In genomic region chr17:29873580-29874015, GRCm38 (mm10) we compare ENCODE assay signal across 10 mouse cellular contexts.
A peak's percentile ranks its signal among the peaks of the same experiment; 100 is the strongest.
DNase-seq lines count a peak whose midpoint lies in the region; ATAC-seq and TF ChIP-seq lines count a peak whose summit lies in the region.
"Had no signal": no experiment of that assay in that cellular context is flagged by ENCODE, and none has a peak within 500 bp of the region (broad histone marks: within the 10 kb centered on the region; RNA-seq: fewer than 3 reads in every experiment).

No protein-coding gene starts in this region.

- ATAC-seq in kidney, embryonic 14.5 days (ENCODE audit: low FRiP score, low TSS enrichment), result no peak

- no peaks in the 10 kb centered on the region for H3K4me1 ChIP-seq in kidney, adult 2 months (ENCODE audit: control insufficient read depth, insufficient read depth, low read length)
- 0 out of 2 replicates have a peak, but pooled peaks cover 5% of the 10 kb centered on the region for H3K4me1 ChIP-seq in kidney, embryonic 14.5 days (ENCODE audit: control insufficient read depth, insufficient read depth, low read length)

- peak; percentile 6 for DNase-seq in kidney, adult 2 months
- DNase-seq in cerebellum, postnatal 10 days, result peak; percentile 94 to 97
- DNase-seq in gastrocnemius, postnatal 25 days, result peak; percentile 79
- peak; percentile 96 for DNase-seq in layer of hippocampus, adult 9-11 months
- DNase-seq in ovary, postnatal 14 days (ENCODE audit: low spot score), result no peak
- no peak for DNase-seq in urinary bladder, postnatal 14 days (ENCODE audit: low spot score)
- DNase-seq: lung, embryonic 14.5 days had no signal

- no peak for TF ChIP-seq CTCF in kidney, adult 2 months (conservative IDR thresholded peaks at IDR 0.05; ENCODE audit: insufficient read depth, insufficient read length, low read depth, low read length)

- no peak for TF ChIP-seq POLR2A in kidney, adult 2 months (IDR thresholded peaks at IDR 0.05; ENCODE audit: low read depth, low read length)
- TF ChIP-seq POLR2A in myocyte (IDR thresholded peaks at IDR 0.05; ENCODE audit: insufficient read length, low read depth), result no peak

- no peaks in the 10 kb centered on the region for H3K79me2 ChIP-seq in myocyte (ENCODE audit: control insufficient read depth, insufficient read depth)

- no peak overlapping the region for H3K4me2 ChIP-seq in kidney, embryonic 14.5 days (replicated peaks; ENCODE audit: low read depth, low read length)
- H3K4me2 ChIP-seq in myocyte (ENCODE audit: low read depth), result peak overlapping the region; percentile 6
- H3K4me2 ChIP-seq: lung, embryonic 14.5 days had no signal

- H3K9me3 ChIP-seq in kidney, embryonic 14.5 days (ENCODE audit: control insufficient read depth, low read length), result no peaks in the 10 kb centered on the region
- H3K9me3 ChIP-seq: embryonic facial prominence, embryonic 12.5 days had no signal

- H3ac ChIP-seq in myocyte (ENCODE audit: control insufficient read depth, insufficient read length), result no peak overlapping the region

- H3K36me3 ChIP-seq in kidney, adult 2 months (ENCODE audit: control insufficient read depth, insufficient read depth, low read length), result no peaks in the 10 kb centered on the region
- H3K36me3 ChIP-seq in kidney, embryonic 14.5 days (ENCODE audit: control insufficient read depth, insufficient read depth, low read length), result no peaks in the 10 kb centered on the region
- H3K36me3 ChIP-seq in myocyte (ENCODE audit: control insufficient read depth, insufficient read depth), result no peaks in the 10 kb centered on the region
- H3K36me3 ChIP-seq: embryonic facial prominence, embryonic 12.5 days had no signal

- no peak overlapping the region for H3K4me3 ChIP-seq in kidney, adult 2 months (ENCODE audit: insufficient read depth, low read depth, low read length)
- no peak overlapping the region for H3K4me3 ChIP-seq in kidney, embryonic 14.5 days (ENCODE audit: low read length)
- no peak overlapping the region for H3K4me3 ChIP-seq in myocyte
- H3K4me3 ChIP-seq: embryonic facial prominence, embryonic 12.5 days had no signal

- no peak overlapping the region for H3K27ac ChIP-seq in kidney, adult 2 months (ENCODE audit: insufficient read depth, low read depth, low read length)
- no peak overlapping the region for H3K27ac ChIP-seq in kidney, embryonic 14.5 days (ENCODE audit: low read depth, low read length)
- H3K27ac ChIP-seq: embryonic facial prominence, embryonic 12.5 days had no signal

- H3K27me3 ChIP-seq in kidney, adult 2 months (replicated peaks; ENCODE audit: control insufficient read depth, insufficient read depth, low read length), result no peaks in the 10 kb centered on the region
- H3K27me3 ChIP-seq in kidney, embryonic 14.5 days (ENCODE audit: control insufficient read depth, insufficient read depth, low read length), result no peaks in the 10 kb centered on the region; the same call in 1 of the 2 replicates
- H3K27me3 ChIP-seq in myocyte (ENCODE audit: control insufficient read depth, insufficient read depth, insufficient read length), result peaks cover 7% of the 10 kb centered on the region

- H3K9ac ChIP-seq in kidney, embryonic 14.5 days (ENCODE audit: low read depth, low read length), result no peak overlapping the region
- H3K9ac ChIP-seq: lung, embryonic 14.5 days had no signal

- WGBS in kidney, adult 2 months, result 64% methylated on average over 7 of the region's 7 CpGs
- 62% methylated on average over 7 of the region's 7 CpGs for WGBS in kidney, embryonic 14.5 days

TF ChIP-seq in myocyte, 11 proteins besides CTCF, POLR2A, EP300 and RAD21:
- TF ChIP-seq TCF12 (IDR thresholded peaks at IDR 0.05; ENCODE audit: insufficient read depth, poor library complexity, severe bottlenecking), result no peak
- TF ChIP-seq REST (IDR thresholded peaks at IDR 0.05; ENCODE audit: insufficient read depth, insufficient read length), result no peak
- TF ChIP-seq MYOD1 (IDR thresholded peaks at IDR 0.05; ENCODE audit: control insufficient read depth in 1 of 3, insufficient read length in 2 of 3, low read depth in 2 of 3), result no peak
- TF ChIP-seq SRF (IDR thresholded peaks at IDR 0.05; ENCODE audit: control insufficient read depth, insufficient read length, low read depth), result no peak
- no peak for TF ChIP-seq CEBPB (IDR thresholded peaks at IDR 0.05; ENCODE audit: insufficient read depth, poor library complexity, severe bottlenecking)
- no peak for TF ChIP-seq USF1 (IDR thresholded peaks at IDR 0.05; ENCODE audit: low read depth)
- no peak for TF ChIP-seq POLR2AphosphoS2 (IDR thresholded peaks at IDR 0.05; ENCODE audit: insufficient read length, low read depth)
- no peak for TF ChIP-seq E2F4 (IDR thresholded peaks at IDR 0.05; ENCODE audit: insufficient read depth)
- no peak for TF ChIP-seq MYOG (IDR thresholded peaks at IDR 0.05; ENCODE audit: control insufficient read depth in 1 of 3, insufficient read depth in 1 of 3, insufficient read length in 2 of 3, low read depth in 2 of 3)
- no peak for TF ChIP-seq MAX (IDR thresholded peaks at IDR 0.05; ENCODE audit: low read depth)
- TF ChIP-seq TCF3 (IDR thresholded peaks at IDR 0.05; ENCODE audit: insufficient read length, low read depth), result no peak
TF ChIP-seq in myocyte: peak in this region for 0.

Comparison
In these comparisons a context has a peak if more than half of its experiments do, and no peak if none do; other contexts are left out.
1. DNase-seq: peak in kidney, adult 2 months (single experiment), cerebellum, postnatal 10 days (2 of 2), gastrocnemius, postnatal 25 days (single experiment) and layer of hippocampus, adult 9-11 months (single experiment); none in ovary, postnatal 14 days (single experiment) and urinary bladder, postnatal 14 days (single experiment).